Mouse (Mus musculus) right cerebral cortex, adult 2 months (tissue): ENCODE measurements around the gene Lmcd1.

Source experiments
- DNase-seq, 2 experiments: peaks; one replicate each; pipeline ENCODE4 v3.0.0; 2021 to 2022; ENCODE audit warnings: low spot score in 2 of 2

Lmcd1 gene

GRCm38 (mm10) chr6:112360676-112361075 lies 87.1 kb downstream of the Lmcd1 start:
- DNase-seq: peak; percentile 28 to 30

GRCm38 (mm10) chr6:112362349-112362958 lies 88.9 kb downstream of the Lmcd1 start:
- peak; percentile 78 to 80 for DNase-seq

- DNase-seq: peak; percentile 37 to 63
Measured at GRCm38 (mm10) chr6:112364581-112364980, 91.0 kb downstream of the Lmcd1 start.

GRCm38 (mm10) chr6:112365294-112365693 lies 91.7 kb downstream of the Lmcd1 start:
- DNase-seq: no peak

GRCm38 (mm10) chr6:112373886-112374585 lies 100.5 kb downstream of the Lmcd1 start:
- peak; percentile 55 to 61 for DNase-seq

GRCm38 (mm10) chr6:112375661-112376392 lies 102.3 kb downstream of the Lmcd1 start:
- no peak for DNase-seq

GRCm38 (mm10) chr6:112379054-112379453 lies 105.5 kb downstream of the Lmcd1 start:
- no peak for DNase-seq
